Mouse (Mus musculus) limb, embryonic 15.5 days (tissue): ENCODE results near the gene Gm20538. TPM values are rescaled to one million over a fixed set of nuclear protein-coding genes. Genes with fewer than 3 reads are reported as not detected.
A peak's percentile ranks its signal among the peaks of the same experiment; 100 is the strongest.

Source experiments
- ATAC-seq: fragments of 200-750 bp; cut with Nextera tagmentation; 2 replicates; pipeline ENCODE4 v1.8.0; 2017; ENCODE audit warnings: low read depth, moderate TSS enrichment; ENCODE audit not compliant: insufficient number of reproducible peaks, low FRiP score, low TSS enrichment
- H3K27ac ChIP-seq: fragments of 300-500 bp; sonication (generic); 2 replicates; pipeline ENCODE4 v1.5.1; 2015; ENCODE audit warnings: moderate library complexity, mild to moderate bottlenecking, inconsistent platforms
- H3K27me3 ChIP-seq: fragments of 300-500 bp; sonication (generic); 2 replicates; pipeline ENCODE4 v1.6.1; 2015; ENCODE audit warnings: inconsistent platforms
- H3K36me3 ChIP-seq: fragments of 300-500 bp; sonication (generic); 2 replicates; pipeline ENCODE4 v1.6.1; 2015; ENCODE audit warnings: inconsistent platforms
- H3K4me1 ChIP-seq: fragments of 300-500 bp; sonication (generic); 2 replicates; pipeline ENCODE4 v1.6.1; 2015; ENCODE audit warnings: inconsistent platforms
- H3K4me2 ChIP-seq: fragments of 300-500 bp; sonication (generic); 2 replicates; pipeline ENCODE4 v1.6.1; 2015; ENCODE audit warnings: mild to moderate bottlenecking, inconsistent platforms
- H3K4me3 ChIP-seq: fragments of 300-500 bp; sonication (generic); 2 replicates; pipeline ENCODE4 v1.5.1; 2015; ENCODE audit warnings: mild to moderate bottlenecking, inconsistent platforms
- H3K9ac ChIP-seq: fragments of 300-500 bp; sonication (generic); 2 replicates; pipeline ENCODE4 v1.6.1; 2015; ENCODE audit warnings: inconsistent platforms
- H3K9me3 ChIP-seq: fragments of 300-500 bp; sonication (generic); 2 replicates; pipeline ENCODE4 v1.6.1; 2016; ENCODE audit warnings: inconsistent platforms
- WGBS: fragments of 180-500 bp; shearing (Covaris S2); methylation state at CpG from one replicate; pipeline ENCODE4 v1.1.7; 2015; 5-methylcytosine and 5-hydroxymethylcytosine counted together
- polyA plus RNA-seq: library from polyadenylated mRNA; unstranded; fragments of >200 nt; fragmentation: Nextera tagmentation; extraction: Ambion mirVana; gene quantifications from 2 replicates; pipeline ENCODE4 v1.2.1, GENCODE M21; 2015

Gene Gm20538
- not detected in 2 replicates for polyA plus RNA-seq

GRCm38 (mm10) chr19:44552731-44553130 is at the start of gene Gm20538:
TSS of gene Gm20538 (minus strand) at chr19:44552831.
- H3K4me1 ChIP-seq = peaks cover 12% of the 10 kb centered on the region
- no peak for ATAC-seq

DNA sequence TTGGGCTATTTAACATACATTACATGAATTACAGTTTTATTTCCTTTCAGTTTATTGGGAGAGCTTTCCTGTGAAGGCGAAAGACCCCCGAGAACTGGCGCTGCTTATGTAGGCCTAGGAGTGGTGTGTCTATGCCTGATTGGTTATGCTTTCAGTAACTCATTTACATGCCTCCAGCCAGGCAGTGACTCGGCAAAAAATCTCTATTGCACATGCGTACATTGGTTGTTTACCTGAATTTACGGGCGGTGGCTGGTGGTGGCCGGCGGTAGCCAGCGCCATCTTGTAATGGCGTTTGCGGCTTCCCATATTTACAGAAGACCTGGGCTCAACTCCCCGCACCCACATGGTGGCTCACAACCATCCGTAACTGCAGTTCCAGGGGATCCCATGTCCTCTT is 41.5 kb upstream of the Gm20538 start:
- Histone ChIP-seq H3K4me3 (no peak overlapping the region), H3K36me3 (no peaks in the 10 kb centered on the region), H3K4me2 (no peak overlapping the region), H3K9ac (no peak overlapping the region), H3K4me1 (no peaks in the 10 kb centered on the region), H3K27me3 (peaks cover 3% of the 10 kb centered on the region; the same call in 1 of the 2 replicates), H3K27ac (no peak overlapping the region), H3K9me3 (no peaks in the 10 kb centered on the region)
- WGBS = 94% methylated on average over 14 of the region's 14 CpGs
- ATAC-seq = no peak

More at GRCm38 (mm10) chr19:44552731-44553130, at the start of gene Gm20538:
- H3K9me3 ChIP-seq = no peaks in the 10 kb centered on the region
- H3K4me3 ChIP-seq = no peak within 1 kb of the TSS
- no peak within 1 kb of the TSS for H3K9ac ChIP-seq
- H3K27ac ChIP-seq = no peak within 1 kb of the TSS
- H3K36me3 ChIP-seq = peaks cover 57% of the 10 kb centered on the region
- WGBS = 97% methylated on average over 4 of the region's 4 CpGs
- H3K4me2 ChIP-seq = no peak within 1 kb of the TSS
- no peaks in the 10 kb centered on the region for H3K27me3 ChIP-seq

DNA sequence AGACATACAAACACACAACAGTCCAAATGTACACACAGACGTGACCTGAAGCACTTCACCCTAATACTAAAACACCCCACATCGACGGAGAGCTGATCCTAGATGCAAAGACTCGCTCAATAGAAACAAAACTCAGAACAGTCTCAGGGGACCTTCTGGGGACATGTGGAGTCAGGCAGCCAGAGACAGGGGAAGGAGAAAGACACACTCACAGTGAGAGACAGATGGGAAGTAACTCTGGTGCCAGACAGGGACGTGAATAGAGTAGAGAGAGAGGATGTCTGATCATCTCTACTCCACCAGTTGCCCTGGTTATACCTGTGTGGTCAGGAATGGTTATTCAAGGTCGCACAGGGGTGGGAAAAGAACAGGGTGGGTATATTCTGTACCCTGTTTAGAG is 39.0 kb upstream of the Gm20538 start:
- no peak for ATAC-seq
- Histone ChIP-seq H3K27me3 (peaks cover 10% of the 10 kb centered on the region; the same call in 1 of the 2 replicates), H3K9ac (no peak overlapping the region), H3K4me3 (no peak overlapping the region), H3K9me3 (no peaks in the 10 kb centered on the region), H3K4me1 (no peaks in the 10 kb centered on the region), H3K4me2 (no peak overlapping the region), H3K27ac (no peak overlapping the region), H3K36me3 (no peaks in the 10 kb centered on the region)
- 78% methylated on average over 6 of the region's 6 CpGs for WGBS

DNA sequence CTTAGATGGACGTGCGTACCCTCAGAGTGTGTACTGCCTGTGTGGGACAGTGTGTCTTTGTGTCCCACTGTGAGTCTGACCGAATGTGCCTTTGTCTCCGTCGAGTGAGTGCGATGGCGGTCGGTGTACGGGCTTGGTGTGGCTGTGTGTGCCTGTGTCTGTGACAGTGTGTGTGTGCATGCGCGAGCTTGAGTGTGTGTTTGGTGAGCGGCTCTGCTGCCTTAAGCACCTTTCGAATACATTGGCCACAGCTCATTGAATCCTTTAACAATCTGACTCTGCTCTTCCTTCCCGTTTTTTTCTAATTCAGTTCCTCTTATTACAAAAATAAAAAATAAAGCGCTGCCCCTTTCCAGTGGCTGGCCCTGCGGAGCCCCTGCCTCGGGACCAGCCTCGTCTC is 38.4 kb upstream of the Gm20538 start:
- Histone ChIP-seq H3K36me3 (no peaks in the 10 kb centered on the region), H3K4me1 (no peaks in the 10 kb centered on the region), H3K9ac (no peak overlapping the region), H3K27me3 (peaks cover 17% of the 10 kb centered on the region; the same call in 1 of the 2 replicates), H3K27ac (no peak overlapping the region), H3K4me2 (no peak overlapping the region), H3K9me3 (no peaks in the 10 kb centered on the region), H3K4me3 (no peak overlapping the region)
- 88% methylated on average over 18 of the region's 18 CpGs for WGBS
- ATAC-seq = no peak

GRCm38 (mm10) chr19:44589591-44590223 is 37.1 kb upstream of the Gm20538 start:
- peaks cover 27% of the 10 kb centered on the region; the same call in 1 of the 2 replicates for H3K27me3 ChIP-seq
- no peaks in the 10 kb centered on the region for H3K36me3 ChIP-seq
- H3K9ac ChIP-seq = no peak overlapping the region
- WGBS = 39% methylated on average over 7 of the region's 7 CpGs
- ATAC-seq = no peak
- no peak overlapping the region for H3K4me3 ChIP-seq
- no peak overlapping the region for H3K4me2 ChIP-seq
- H3K4me1 ChIP-seq = no peaks in the 10 kb centered on the region
- no peak overlapping the region for H3K27ac ChIP-seq
- H3K9me3 ChIP-seq = no peaks in the 10 kb centered on the region

- no peak overlapping the region for H3K4me2 ChIP-seq
- WGBS = 41% methylated on average over 4 of the region's 4 CpGs
- H3K9ac ChIP-seq = no peak overlapping the region
- no peak for ATAC-seq
- no peaks in the 10 kb centered on the region for H3K36me3 ChIP-seq
- no peak overlapping the region for H3K4me3 ChIP-seq
- H3K27me3 ChIP-seq = peaks cover 43% of the 10 kb centered on the region
- no peaks in the 10 kb centered on the region for H3K4me1 ChIP-seq
- H3K27ac ChIP-seq = no peak overlapping the region
- no peaks in the 10 kb centered on the region for H3K9me3 ChIP-seq
These were observed 35.4 kb upstream of the Gm20538 start for GRCm38 (mm10) chr19:44588036-44588435.

- no peak overlapping the region for H3K27ac ChIP-seq
- peak; percentile 64 for ATAC-seq
- no peaks in the 10 kb centered on the region for H3K36me3 ChIP-seq
- 33% methylated on average over 9 of the region's 9 CpGs for WGBS
- H3K4me2 ChIP-seq = no peak overlapping the region
- H3K4me3 ChIP-seq = no peak overlapping the region
- no peaks in the 10 kb centered on the region for H3K4me1 ChIP-seq
- H3K9ac ChIP-seq = no peak overlapping the region
- H3K9me3 ChIP-seq = no peaks in the 10 kb centered on the region
- peaks cover 43% of the 10 kb centered on the region for H3K27me3 ChIP-seq
These were observed 30.1 kb upstream of the Gm20538 start for GRCm38 (mm10) chr19:44582638-44583309.

DNA sequence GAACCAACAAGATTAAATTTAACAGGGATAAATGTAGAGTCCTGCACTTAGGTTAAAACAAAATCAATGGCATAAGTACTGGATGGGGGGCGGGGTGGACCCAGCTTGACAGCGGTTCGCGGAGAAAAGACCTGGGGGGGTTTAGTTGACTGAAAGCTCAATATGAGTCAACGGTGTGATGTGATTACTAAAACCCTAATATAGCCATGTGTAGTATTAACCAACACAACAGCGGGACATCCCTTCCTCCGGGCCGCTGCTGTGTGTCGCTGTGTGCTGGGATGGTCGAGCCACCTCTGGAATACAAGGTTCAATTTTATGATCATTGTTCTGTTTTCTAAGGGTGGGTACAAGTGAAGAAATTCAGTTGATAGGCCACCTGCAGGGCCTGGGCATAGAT is 29.5 kb upstream of the Gm20538 start:
- H3K4me2 ChIP-seq = no peak overlapping the region
- ATAC-seq = no peak
- 85% methylated on average over 10 of the region's 10 CpGs for WGBS
- no peak overlapping the region for H3K9ac ChIP-seq
- H3K27ac ChIP-seq = no peak overlapping the region
- no peak overlapping the region for H3K4me3 ChIP-seq
- no peaks in the 10 kb centered on the region for H3K4me1 ChIP-seq
- no peaks in the 10 kb centered on the region for H3K9me3 ChIP-seq
- peaks cover 39% of the 10 kb centered on the region for H3K27me3 ChIP-seq
- H3K36me3 ChIP-seq = no peaks in the 10 kb centered on the region

DNA sequence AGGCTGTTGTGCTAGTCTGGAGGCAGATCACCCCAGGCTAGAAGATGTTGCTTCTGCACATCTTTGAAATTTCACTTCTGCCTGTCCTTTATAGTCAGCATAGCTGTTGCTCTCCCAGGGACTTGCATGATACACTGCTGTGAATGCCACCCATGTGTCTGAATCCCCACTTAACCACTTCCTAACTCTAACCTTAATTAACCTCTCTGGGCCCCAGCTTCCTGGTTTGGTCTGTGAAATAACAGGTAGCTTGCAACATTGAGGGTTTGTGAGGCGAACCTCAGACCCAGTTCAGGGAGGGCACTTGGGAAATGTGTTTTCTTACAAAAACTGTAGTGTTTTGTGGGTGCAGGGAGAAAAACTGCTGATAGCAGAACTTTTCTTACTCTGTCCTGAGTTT is 25.4 kb upstream of the Gm20538 start:
- peaks cover 28% of the 10 kb centered on the region for H3K36me3 ChIP-seq
- H3K9ac ChIP-seq = no peak overlapping the region
- H3K9me3 ChIP-seq = no peaks in the 10 kb centered on the region
- H3K27me3 ChIP-seq = peaks cover 4% of the 10 kb centered on the region; the same call in 1 of the 2 replicates
- H3K4me2 ChIP-seq = no peak overlapping the region
- H3K4me1 ChIP-seq = no peaks in the 10 kb centered on the region
- no peak overlapping the region for H3K4me3 ChIP-seq
- 72% methylated on average over 1 of the region's 1 CpGs for WGBS
- H3K27ac ChIP-seq = no peak overlapping the region
- no peak for ATAC-seq

DNA sequence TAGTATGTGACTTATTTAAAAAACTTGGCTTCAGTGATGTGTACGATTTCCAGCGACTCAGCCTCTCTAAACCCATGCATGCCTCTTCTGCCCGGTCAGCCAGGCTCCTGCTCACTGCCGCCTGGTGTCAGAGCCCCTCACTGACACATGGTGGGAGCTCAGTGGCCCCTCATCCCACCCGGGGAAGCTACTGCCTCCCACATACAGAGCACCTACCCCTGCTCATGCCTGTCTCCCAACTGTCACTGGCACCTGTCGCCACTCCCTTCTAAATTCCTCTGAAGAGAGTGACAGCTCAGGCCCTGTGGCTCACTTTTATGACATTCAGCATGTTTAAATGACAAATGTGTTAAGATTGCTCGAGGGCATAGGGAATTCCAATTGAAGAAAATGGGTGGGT is 23.6 kb upstream of the Gm20538 start:
- ATAC-seq = no peak
- 59% methylated on average over 7 of the region's 7 CpGs for WGBS
- no peak overlapping the region for H3K4me3 ChIP-seq
- peaks cover 45% of the 10 kb centered on the region for H3K36me3 ChIP-seq
- peaks cover 3% of the 10 kb centered on the region; the same call in 1 of the 2 replicates for H3K27me3 ChIP-seq
- H3K4me1 ChIP-seq = no peaks in the 10 kb centered on the region
- H3K9ac ChIP-seq = no peak overlapping the region
- no peak overlapping the region for H3K27ac ChIP-seq
- H3K9me3 ChIP-seq = no peaks in the 10 kb centered on the region
- H3K4me2 ChIP-seq = no peak overlapping the region

DNA sequence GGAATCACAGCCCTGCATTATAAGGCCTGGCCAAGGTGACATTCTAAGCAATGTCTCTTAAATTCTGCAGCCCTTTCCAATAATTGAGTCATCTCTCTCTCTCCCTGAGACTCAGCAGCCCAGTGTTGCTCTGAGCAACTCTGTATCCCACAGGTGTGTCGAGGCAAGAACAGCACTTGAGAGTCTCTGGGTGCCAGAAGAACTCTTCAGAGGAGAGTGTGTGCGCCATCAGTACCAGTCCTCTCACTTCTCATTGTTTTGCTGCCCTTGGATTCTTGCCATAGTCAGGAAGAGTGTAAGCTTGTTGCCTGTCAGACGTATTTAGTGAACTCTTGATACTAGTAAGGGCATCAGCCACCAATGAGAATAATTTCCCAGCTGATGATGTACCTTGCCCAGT is 15.1 kb upstream of the Gm20538 start:
- H3K27ac ChIP-seq = no peak overlapping the region
- no peak overlapping the region for H3K4me3 ChIP-seq
- H3K36me3 ChIP-seq = peaks cover 74% of the 10 kb centered on the region
- no peak overlapping the region for H3K4me2 ChIP-seq
- 90% methylated on average over 3 of the region's 3 CpGs for WGBS
- no peaks in the 10 kb centered on the region for H3K27me3 ChIP-seq
- peaks cover 24% of the 10 kb centered on the region for H3K4me1 ChIP-seq
- no peak overlapping the region for H3K9ac ChIP-seq
- H3K9me3 ChIP-seq = no peaks in the 10 kb centered on the region
- no peak for ATAC-seq

DNA sequence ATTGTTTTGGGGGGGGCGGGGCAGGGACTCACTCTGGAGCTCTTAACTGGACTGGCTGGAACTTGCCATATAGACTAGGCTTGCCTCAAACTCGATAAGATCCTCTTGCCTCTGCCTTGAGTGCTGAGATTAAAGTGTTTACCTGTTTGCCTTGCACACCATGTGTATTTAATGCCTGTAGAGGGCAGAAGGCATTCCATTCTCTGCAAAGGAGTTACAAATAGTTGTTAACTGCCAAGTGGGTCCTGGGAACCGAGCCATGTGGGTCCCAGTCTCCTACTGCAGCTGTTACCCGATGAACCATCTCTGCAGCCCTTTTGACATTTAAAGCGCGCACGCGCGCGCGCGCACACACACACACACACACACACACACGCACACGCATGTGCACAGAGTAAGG is 11.4 kb upstream of the Gm20538 start:
- Histone ChIP-seq H3K36me3 (peaks cover 39% of the 10 kb centered on the region), H3K9me3 (no peaks in the 10 kb centered on the region), H3K4me3 (peak overlapping the region; percentile 81), H3K27ac (0 out of 2 replicates have a peak overlapping the region, but pooled peaks have one; percentile 22), H3K4me2 (peak overlapping the region; percentile 70), H3K4me1 (peaks cover 24% of the 10 kb centered on the region), H3K9ac (no peak overlapping the region), H3K27me3 (no peaks in the 10 kb centered on the region)
- ATAC-seq = no peak
- WGBS = 85% methylated on average over 14 of the region's 14 CpGs
